ENCODE assay signal across 8 mouse cellular contexts in genomic region chr17:26361992-26362391, GRCm38 (mm10). TPM values are rescaled to one million over a fixed set of nuclear protein-coding genes. Genes with fewer than 3 reads are reported as not detected.
DNase-seq lines count a peak whose midpoint lies in the region; ATAC-seq and TF ChIP-seq lines count a peak whose summit lies in the region.
"Had no signal": no experiment of that assay in that cellular context is flagged by ENCODE, and none has a peak within 500 bp of the region (broad histone marks: within the 10 kb centered on the region; RNA-seq: fewer than 3 reads in every experiment).

No protein-coding gene starts in this region.

- TF ChIP-seq CTCF in lung, adult 2 months (IDR thresholded peaks at IDR 0.05; ENCODE audit: insufficient read depth, low read length), result no peak

- no peaks in the 10 kb centered on the region for H3K36me3 ChIP-seq in lung, embryonic 15.5 days
- no peaks in the 10 kb centered on the region for H3K36me3 ChIP-seq in liver, embryonic 11.5 days (ENCODE audit: control insufficient read depth, insufficient read depth, low read length)
- H3K36me3 ChIP-seq: embryonic facial prominence, embryonic 12.5 days had no signal

- no peak overlapping the region for H3K4me3 ChIP-seq in lung, embryonic 15.5 days
- no peak overlapping the region for H3K4me3 ChIP-seq in lung, adult 2 months (replicated peaks; ENCODE audit: extremely low read depth, low read depth, low read length)
- H3K4me3 ChIP-seq in liver, embryonic 11.5 days (ENCODE audit: low read depth, low read length), result no peak overlapping the region
- H3K4me3 ChIP-seq: embryonic facial prominence, embryonic 12.5 days had no signal

- ATAC-seq in lung, embryonic 15.5 days (ENCODE audit: borderline replicate concordance, extremely low read depth, low FRiP score, low TSS enrichment), result no peak
- ATAC-seq in liver, embryonic 11.5 days (replicated peaks; ENCODE audit: low FRiP score), result peak; percentile 77; the same call in 1 of the 2 replicates
- ATAC-seq in megakaryocyte, adult 5-6 weeks (ENCODE audit: poor library complexity, severe bottlenecking), result no peak

- peaks cover 77% of the 10 kb centered on the region for H3K4me1 ChIP-seq in lung, embryonic 15.5 days
- no peaks in the 10 kb centered on the region; the same call in 1 of the 2 replicates for H3K4me1 ChIP-seq in lung, adult 2 months (ENCODE audit: control insufficient read depth, insufficient read depth, low read length)
- peaks cover 19% of the 10 kb centered on the region for H3K4me1 ChIP-seq in liver, embryonic 11.5 days (replicated peaks; ENCODE audit: control insufficient read depth, insufficient read depth, low read length)

- H3K4me2 ChIP-seq in lung, embryonic 15.5 days, result no peak overlapping the region
- H3K4me2 ChIP-seq in liver, embryonic 11.5 days, result peak overlapping the region; percentile 33
- H3K4me2 ChIP-seq: embryonic facial prominence, embryonic 12.5 days had no signal

- no peaks in the 10 kb centered on the region for H3K9me3 ChIP-seq in lung, embryonic 15.5 days
- no peaks in the 10 kb centered on the region for H3K9me3 ChIP-seq in liver, embryonic 11.5 days (ENCODE audit: control insufficient read depth, low read length)
- H3K9me3 ChIP-seq: embryonic facial prominence, embryonic 12.5 days had no signal

- H3K27ac ChIP-seq in lung, embryonic 15.5 days, result peak overlapping the region; percentile 14; the same call in 1 of the 2 replicates
- no peak overlapping the region for H3K27ac ChIP-seq in liver, embryonic 11.5 days (ENCODE audit: low read depth, low read length)
- H3K27ac ChIP-seq: embryonic facial prominence, embryonic 12.5 days had no signal

- no peaks in the 10 kb centered on the region for H3K27me3 ChIP-seq in lung, embryonic 15.5 days
- H3K27me3 ChIP-seq in liver, embryonic 11.5 days (replicated peaks; ENCODE audit: control insufficient read depth, insufficient read depth, low read length), result no peaks in the 10 kb centered on the region
- H3K27me3 ChIP-seq: embryonic facial prominence, embryonic 12.5 days had no signal

- no peak for DNase-seq in lung, adult 2 months
- peak; percentile 28 for DNase-seq in NIH3T3 (ENCODE audit: low read depth)
- peak; percentile 62 for DNase-seq in c-Kit-positive CD71-positive TER-119-negative erythroid progenitor cells, embryonic 14.5 days (ENCODE audit: low read depth)
- no peak for DNase-seq in liver, embryonic 11.5 days (ENCODE audit: low spot score)
- no peak for DNase-seq in kidney, adult 18-20 months

- no peak for TF ChIP-seq POLR2A in lung, adult 2 months (IDR thresholded peaks at IDR 0.05; ENCODE audit: borderline replicate concordance, extremely low read depth, low read depth, low read length)

- H3K9ac ChIP-seq in lung, embryonic 15.5 days, result no peak overlapping the region
- H3K9ac ChIP-seq in liver, embryonic 11.5 days (ENCODE audit: low read depth, low read length), result no peak overlapping the region
- H3K9ac ChIP-seq: embryonic facial prominence, embryonic 12.5 days had no signal

- WGBS in lung, embryonic 15.5 days, result 34% methylated on average over 3 of the region's 3 CpGs
- WGBS in lung, adult 2 months, result 35% methylated on average over 3 of the region's 3 CpGs
- 30% methylated on average over 3 of the region's 3 CpGs for WGBS in liver, embryonic 11.5 days

RNA-seq across cellular contexts. Expression of gene Neurl1b, which starts 52.6 kb away (rescaled TPM):
- polyA plus RNA-seq in lung, embryonic 15.5 days (2015; fragmentation: Nextera tagmentation; extraction: Ambion mirVana), result 1.8 and 2.0 TPM in 2 replicates
- 14.5 and 38.8 TPM in 2 replicates for polyA plus RNA-seq in lung, adult 2 months (2012; rRNA removed)
- 0.08 and 0.12 TPM in 2 replicates for polyA plus RNA-seq in liver, embryonic 11.5 days (2014; fragmentation: Nextera tagmentation; extraction: Ambion mirVana)
- total RNA-seq in megakaryocyte, adult 5-6 weeks (2015), result 6.8 and 8.5 TPM in 2 replicates
- total RNA-seq in megakaryocyte, adult 5-6 weeks (2017), result 6.9 and 8.6 TPM in 2 replicates

Comparison
In these comparisons a context has a peak if more than half of its experiments do, and no peak if none do; other contexts are left out.
1. DNase-seq: peak in NIH3T3 (single experiment) and c-Kit-positive CD71-positive TER-119-negative erythroid progenitor cells, embryonic 14.5 days (single experiment); none in lung, adult 2 months (single experiment), liver, embryonic 11.5 days (single experiment) and kidney, adult 18-20 months (single experiment).